In the genomic region with DNA sequence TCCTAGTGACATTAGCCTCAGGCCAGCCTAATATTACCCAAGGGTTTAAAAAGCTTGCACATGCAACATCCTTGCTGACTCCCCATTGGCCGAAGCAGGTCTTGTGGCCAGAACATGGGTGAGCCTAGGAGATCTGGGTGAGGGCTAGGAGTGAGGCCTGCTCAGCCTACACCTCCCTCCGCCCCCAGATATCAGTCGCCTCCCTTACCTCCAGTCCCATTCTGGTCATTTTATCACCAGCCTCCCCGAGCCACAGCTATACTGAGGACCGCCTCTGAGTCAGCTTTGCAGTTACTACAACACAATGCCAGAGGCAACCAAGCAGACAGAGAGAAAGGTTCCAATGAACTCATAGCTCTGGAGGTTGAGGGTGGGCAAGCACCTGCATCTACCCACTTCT, we compare ENCODE assay signal across 21 mouse cellular contexts. TPM values are rescaled to one million over a fixed set of nuclear protein-coding genes. Genes with fewer than 3 reads are reported as not detected.
A peak's percentile ranks its signal among the peaks of the same experiment; 100 is the strongest.
DNase-seq lines count a peak whose midpoint lies in the region; ATAC-seq and TF ChIP-seq lines count a peak whose summit lies in the region.
"Had no signal": no experiment of that assay in that cellular context is flagged by ENCODE, and none has a peak within 500 bp of the region (broad histone marks: within the 10 kb centered on the region; RNA-seq: fewer than 3 reads in every experiment).

No protein-coding gene starts in this region.

- TF ChIP-seq CTCF in bone marrow, adult 2 months (IDR thresholded peaks at IDR 0.05; ENCODE audit: control insufficient read depth, insufficient read depth, low read length): no peak
- TF ChIP-seq CTCF in liver, embryonic 14.5 days (IDR thresholded peaks at IDR 0.05; ENCODE audit: low read depth): no peak
- no peak for TF ChIP-seq CTCF in stomach, postnatal 0 days (IDR thresholded peaks at IDR 0.05; ENCODE audit: low read depth)

- TF ChIP-seq EP300 in liver, embryonic 14.5 days (IDR thresholded peaks at IDR 0.05; ENCODE audit: low read depth): no peak
- TF ChIP-seq EP300 in stomach, postnatal 0 days (optimal IDR thresholded peaks at IDR 0.05): no peak

- H3K9me3 ChIP-seq in heart, embryonic 10.5 days: no peaks in the 10 kb centered on the region
- H3K9me3 ChIP-seq in liver, embryonic 14.5 days (ENCODE audit: control insufficient read depth, low read length): no peaks in the 10 kb centered on the region
- no peaks in the 10 kb centered on the region for H3K9me3 ChIP-seq in stomach, postnatal 0 days (ENCODE audit: control insufficient read depth, low read length)
- H3K9me3 ChIP-seq: embryonic facial prominence, embryonic 12.5 days; forebrain, embryonic 15.5 days; heart, embryonic 13.5 days; hindbrain, embryonic 12.5 days had no signal

- H3K4me1 ChIP-seq in heart, embryonic 10.5 days: peaks cover 52% of the 10 kb centered on the region
- H3K4me1 ChIP-seq in bone marrow, adult 2 months (ENCODE audit: control insufficient read depth, insufficient read depth, low read length): peaks cover 11% of the 10 kb centered on the region
- H3K4me1 ChIP-seq in liver, embryonic 14.5 days (replicated peaks; ENCODE audit: control insufficient read depth in 2 of 2, insufficient read depth in 2 of 2, low read length in 1 of 2): peaks cover 55 to 58% of the 10 kb centered on the region in 2 experiments
- peaks cover 5% of the 10 kb centered on the region; the same call in 1 of the 2 replicates for H3K4me1 ChIP-seq in stomach, postnatal 0 days (replicated peaks; ENCODE audit: control insufficient read depth, insufficient read depth)
- H3K4me1 ChIP-seq: forebrain, embryonic 15.5 days had no signal

- H3K4me3 ChIP-seq in heart, embryonic 10.5 days: no peak overlapping the region
- H3K4me3 ChIP-seq in bone marrow, adult 2 months (replicated peaks; ENCODE audit: control insufficient read depth, low read depth, low read length): no peak overlapping the region
- H3K4me3 ChIP-seq in liver, embryonic 14.5 days (ENCODE audit: insufficient read depth in 1 of 2, low read depth in 2 of 2, low read length in 2 of 2): no peak overlapping the region
- H3K4me3 ChIP-seq in stomach, postnatal 0 days (ENCODE audit: low read depth, low read length): no peak overlapping the region
- H3K4me3 ChIP-seq: embryonic facial prominence, embryonic 12.5 days; forebrain, embryonic 15.5 days; heart, adult 2 months; heart, embryonic 13.5 days; hindbrain, embryonic 12.5 days had no signal

- H3K4me2 ChIP-seq in liver, embryonic 14.5 days (ENCODE audit: low read depth): no peak overlapping the region
- no peak overlapping the region for H3K4me2 ChIP-seq in stomach, postnatal 0 days (replicated peaks; ENCODE audit: low read depth)
- H3K4me2 ChIP-seq: embryonic facial prominence, embryonic 12.5 days; forebrain, embryonic 15.5 days; heart, embryonic 13.5 days; hindbrain, embryonic 12.5 days had no signal

- DNase-seq in heart, embryonic 10.5 days (ENCODE audit: low spot score): no peak
- DNase-seq in heart, adult 8-10 months (ENCODE audit: low spot score): no peak
- DNase-seq in liver, embryonic 14.5 days (ENCODE audit: low read depth in 3 of 3, low spot score in 3 of 3): no peak
- no peak for DNase-seq in stomach, postnatal 0 days (ENCODE audit: low spot score)
- DNase-seq: adrenal gland, adult 2 months; adrenal gland, postnatal 36 days; cerebellum, adult 11 months; cerebellum, adult 8-10 months; cerebellum, postnatal 14 days; embryo, embryonic 11 days; gastrocnemius, postnatal 10 days; heart, adult 2 months; heart, postnatal 36 days had no signal

- TF ChIP-seq POLR2A in bone marrow, adult 2 months (IDR thresholded peaks at IDR 0.05; ENCODE audit: borderline replicate concordance, control insufficient read depth, low read depth, low read length): no peak

- H3K36me3 ChIP-seq in heart, embryonic 10.5 days: no peaks in the 10 kb centered on the region
- no peaks in the 10 kb centered on the region for H3K36me3 ChIP-seq in liver, embryonic 14.5 days (replicated peaks; ENCODE audit: control insufficient read depth, insufficient read depth, low read depth)
- no peaks in the 10 kb centered on the region for H3K36me3 ChIP-seq in stomach, postnatal 0 days (ENCODE audit: control insufficient read depth, insufficient read depth, low read length)
- H3K36me3 ChIP-seq: embryonic facial prominence, embryonic 12.5 days; forebrain, embryonic 15.5 days; heart, embryonic 13.5 days; hindbrain, embryonic 12.5 days had no signal

- 90% methylated on average over 5 of the region's 5 CpGs for WGBS in heart, embryonic 10.5 days
- WGBS in bone marrow, adult 2 months: 75% methylated on average over 5 of the region's 5 CpGs
- 41% methylated on average over 5 of the region's 5 CpGs for WGBS in liver, embryonic 14.5 days (ENCODE audit: insufficient replicate concordance)
- 84% methylated on average over 5 of the region's 5 CpGs for WGBS in stomach, postnatal 0 days

- H3K27me3 ChIP-seq in heart, embryonic 10.5 days (ENCODE audit: insufficient read depth, poor library complexity, severe bottlenecking): peaks cover 19% of the 10 kb centered on the region; the same call in 1 of the 2 replicates
- H3K27me3 ChIP-seq in liver, embryonic 14.5 days (ENCODE audit: control insufficient read depth, insufficient read depth, low read length): no peaks in the 10 kb centered on the region
- H3K27me3 ChIP-seq in stomach, postnatal 0 days (ENCODE audit: control insufficient read depth, insufficient read depth, low read length): no peaks in the 10 kb centered on the region
- H3K27me3 ChIP-seq: forebrain, embryonic 15.5 days had no signal

- ATAC-seq in erythroid progenitor cell, adult 5-6 weeks (replicated peaks; ENCODE audit: low FRiP score, poor library complexity, severe bottlenecking): peak; percentile 25
- peak; percentile 29 for ATAC-seq in liver, embryonic 14.5 days (ENCODE audit: insufficient read depth)
- no peak for ATAC-seq in stomach, postnatal 0 days (ENCODE audit: low FRiP score, low TSS enrichment)
- ATAC-seq in megakaryocyte-erythroid progenitor cell, adult 5-6 weeks (replicated peaks; ENCODE audit: low FRiP score, low TSS enrichment, poor library complexity, severe bottlenecking): no peak
- ATAC-seq: forebrain, embryonic 15.5 days; hindbrain, postnatal 0 days had no signal

- H3K27ac ChIP-seq in heart, embryonic 10.5 days: peak overlapping the region; percentile 31; the same call in 1 of the 2 replicates
- H3K27ac ChIP-seq in bone marrow, adult 2 months (ENCODE audit: control insufficient read depth, insufficient read depth, low read depth, low read length, poor library complexity): peak overlapping the region; percentile 56
- peak overlapping the region; percentile 39 for H3K27ac ChIP-seq in liver, embryonic 14.5 days
- H3K27ac ChIP-seq in stomach, postnatal 0 days (replicated peaks): no peak overlapping the region
- H3K27ac ChIP-seq: embryonic facial prominence, embryonic 12.5 days; forebrain, embryonic 15.5 days; heart, adult 2 months; heart, embryonic 13.5 days; hindbrain, embryonic 12.5 days; hindbrain, postnatal 0 days had no signal

- peak overlapping the region; percentile 40 for H3K9ac ChIP-seq in liver, embryonic 14.5 days (replicated peaks)
- H3K9ac ChIP-seq in stomach, postnatal 0 days (ENCODE audit: low read length): no peak overlapping the region
- H3K9ac ChIP-seq: embryonic facial prominence, embryonic 12.5 days; forebrain, embryonic 15.5 days; heart, embryonic 13.5 days; hindbrain, embryonic 12.5 days had no signal

RNA-seq across cellular contexts. Expression of gene Zfpm1, which starts 5.6 kb away (rescaled TPM):
- 5.7 and 12.8 TPM in 2 replicates for polyA plus RNA-seq in heart, embryonic 10.5 days (2016; fragmentation: Nextera tagmentation; extraction: Ambion mirVana)
- 10 to 100 TPM; 18.1 to 23.2 (median 21.3) TPM for total RNA-seq in heart, adult 8-10 months (2022)
- polyA plus RNA-seq in bone marrow, adult 2 months (2011; ENCODE audit: insufficient read depth, insufficient read length, low replicate concordance, missing spikeins): 125 and 324 TPM in 2 replicates
- 176 and 254 TPM in 2 replicates for total RNA-seq in erythroid progenitor cell, adult 5-6 weeks (2015; ENCODE audit: low replicate concordance)
- total RNA-seq in erythroid progenitor cell, adult 5-6 weeks (2017; ENCODE audit: low replicate concordance): 303 and 467 TPM in 2 replicates
- polyA plus RNA-seq in liver, embryonic 14.5 days (2012; rRNA removed): 69.6 and 80.3 TPM in 2 replicates
- 13.3 and 16.2 TPM in 2 replicates for polyA plus RNA-seq in liver, embryonic 14.5 days (2014; fragmentation: Nextera tagmentation; extraction: Ambion mirVana)
- 2.3 and 2.8 TPM in 2 replicates for polyA plus RNA-seq in stomach, postnatal 0 days (2015; fragmentation: Nextera tagmentation; extraction: Ambion mirVana)
- 188 and 219 TPM in 2 replicates for total RNA-seq in megakaryocyte-erythroid progenitor cell, adult 5-6 weeks (2014; fragmentation: Nextera tagmentation)
- total RNA-seq in megakaryocyte-erythroid progenitor cell, adult 5-6 weeks (2017): 43.8 and 102 TPM in 2 replicates

Comparison
In these comparisons a context has a peak if more than half of its experiments do, and no peak if none do; other contexts are left out.
1. ATAC-seq: peak in erythroid progenitor cell, adult 5-6 weeks (single experiment) and liver, embryonic 14.5 days (single experiment); none in stomach, postnatal 0 days (single experiment) and megakaryocyte-erythroid progenitor cell, adult 5-6 weeks (single experiment).